Mouse (Mus musculus) cerebellum, adult 2 months (tissue): ENCODE measurements at regions not wholly inside any gene's neighbourhood (a gene's known extent, or its start where the extent isn't known, plus 50 kb on each side); places are given as distances from the start of the nearest gene placed in this dataset.

ENCODE experiments used
- CTCF ChIP-seq: fragments of 200-500 bp; IDR thresholded peaks from 2 replicates; pipeline ENCODE4 v1.5.1; 2011; ENCODE audit warnings: low read depth, mild to moderate bottlenecking, control low read depth, low read length, moderate library complexity, borderline replicate concordance; ENCODE audit not compliant: insufficient read depth
- POLR2A ChIP-seq: fragments of 200-500 bp; IDR thresholded peaks from 2 replicates; pipeline ENCODE4 v1.6.1; 2011; ENCODE audit warnings: low read length, control low read depth, borderline replicate concordance; ENCODE audit not compliant: insufficient read depth

DNA sequence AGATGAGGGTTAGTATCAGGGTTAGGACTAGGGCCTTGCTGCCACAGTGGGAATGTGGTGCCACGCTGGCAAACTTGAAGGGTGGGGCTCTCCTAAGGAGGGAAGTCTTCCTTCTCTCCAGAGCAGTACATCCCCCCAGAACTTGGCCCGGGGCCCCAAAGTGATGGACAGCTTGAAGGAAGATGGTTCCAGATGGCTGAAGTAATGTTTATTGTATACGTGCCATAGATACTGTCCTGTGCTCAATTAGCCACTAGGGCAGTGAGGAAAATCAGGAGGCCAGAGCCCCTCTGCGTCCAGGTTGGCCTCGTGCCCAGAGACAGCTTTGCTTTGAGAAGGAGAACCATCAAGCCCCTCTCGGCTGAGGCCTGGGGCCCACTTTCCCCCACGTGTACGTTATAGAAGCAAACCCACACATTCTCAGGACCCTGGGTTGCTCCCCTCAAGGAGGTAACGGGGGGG lies 239.0 kb upstream of the Rtl1 start:
- TF ChIP-seq CTCF, result no peak
- TF ChIP-seq POLR2A, result no peak
